Mouse (Mus musculus): ENCODE measurements around the gene Sertad1.

Gene Sertad1

DNA sequence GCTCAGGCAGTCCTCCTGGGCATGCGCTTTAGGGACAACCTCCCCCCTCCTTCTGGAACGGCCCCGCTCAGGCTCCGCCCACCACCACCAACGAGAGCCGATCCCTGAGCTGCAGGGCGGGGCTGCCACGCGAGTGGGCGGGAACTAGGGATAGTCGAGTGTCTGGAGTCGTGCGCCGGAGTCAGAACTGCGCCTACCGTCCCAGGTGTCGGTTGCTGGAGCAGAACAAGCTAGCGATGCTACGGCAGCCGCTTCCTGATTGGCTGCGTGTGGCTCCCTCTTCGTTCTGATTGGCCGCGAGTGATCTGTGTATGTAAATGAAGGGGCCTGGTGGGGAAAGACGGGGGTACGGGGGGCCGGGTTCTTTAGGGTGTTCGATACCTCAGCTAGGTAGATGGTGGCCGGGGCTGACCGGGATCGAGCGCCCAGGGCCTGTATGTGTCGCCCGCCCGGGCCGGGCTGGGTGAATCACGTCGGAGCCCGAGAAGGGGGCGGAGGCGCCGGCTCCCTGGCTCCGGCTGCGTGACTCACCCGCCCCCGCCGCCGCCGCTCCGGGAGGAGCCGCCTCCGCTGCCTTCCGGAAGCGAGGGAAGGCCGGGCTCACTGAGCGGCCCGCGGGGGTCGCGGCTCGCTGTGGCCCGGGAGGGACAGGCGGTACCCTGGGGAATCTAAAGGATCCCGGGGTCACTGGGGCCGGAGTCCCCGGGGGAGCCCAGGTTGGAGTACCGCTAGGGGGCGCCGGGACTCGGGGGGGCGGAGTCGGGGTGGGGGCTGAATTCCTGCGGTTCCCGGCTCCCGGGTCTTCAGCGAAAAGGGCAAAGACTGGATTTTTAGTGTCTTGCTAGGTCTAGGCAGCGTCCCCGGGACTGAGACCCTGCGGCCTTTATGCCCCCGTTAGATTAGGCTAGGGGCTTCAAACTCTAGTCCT, at the start of gene Sertad1:
TSS of gene Sertad1 (plus strand) at position 141 of the 928 bp plus-strand sequence.
- peak; percentile 100 for DNase-seq (ENCODE audit: low read depth, low spot score)
- peaks cover 4% of the 10 kb centered on the region; the same call in 1 of the 2 replicates for H3K36me3 ChIP-seq (ENCODE audit: control insufficient read depth, insufficient read depth, low read length, poor library complexity, severe bottlenecking)
- H3K27me3 ChIP-seq (ENCODE audit: control insufficient read depth, insufficient read depth, low read length, poor library complexity, severe bottlenecking) = no peaks in the 10 kb centered on the region

DNA sequence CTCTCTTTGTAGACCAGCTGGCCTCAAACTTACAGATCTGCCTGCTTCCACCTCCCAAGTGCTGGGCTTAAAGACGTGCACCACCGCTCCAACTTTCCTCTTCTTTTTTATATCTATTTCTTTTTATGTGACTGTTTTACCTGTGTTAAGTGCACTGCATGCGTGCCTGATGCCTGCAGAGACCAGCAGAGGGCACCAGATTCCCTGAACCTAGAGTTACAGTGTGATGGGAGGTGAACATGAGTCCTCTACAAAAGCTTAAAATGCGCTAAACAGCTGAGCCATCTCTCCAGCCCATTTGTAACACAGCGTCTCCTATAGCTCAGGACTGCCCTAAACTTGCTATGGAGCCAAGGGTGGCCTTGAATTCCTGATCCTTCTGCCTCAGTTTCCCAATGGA, 49.2 kb upstream of the Sertad1 start:
- Histone ChIP-seq H3K36me3 (ENCODE audit: control insufficient read depth, insufficient read depth, low read length, poor library complexity, severe bottlenecking) (no peaks in the 10 kb centered on the region), H3K27me3 (ENCODE audit: control insufficient read depth, insufficient read depth, low read length, poor library complexity, severe bottlenecking) (no peaks in the 10 kb centered on the region; the same call in 1 of the 2 replicates)
- DNase-seq (ENCODE audit: low read depth, low spot score) = peak; percentile 83

DNA sequence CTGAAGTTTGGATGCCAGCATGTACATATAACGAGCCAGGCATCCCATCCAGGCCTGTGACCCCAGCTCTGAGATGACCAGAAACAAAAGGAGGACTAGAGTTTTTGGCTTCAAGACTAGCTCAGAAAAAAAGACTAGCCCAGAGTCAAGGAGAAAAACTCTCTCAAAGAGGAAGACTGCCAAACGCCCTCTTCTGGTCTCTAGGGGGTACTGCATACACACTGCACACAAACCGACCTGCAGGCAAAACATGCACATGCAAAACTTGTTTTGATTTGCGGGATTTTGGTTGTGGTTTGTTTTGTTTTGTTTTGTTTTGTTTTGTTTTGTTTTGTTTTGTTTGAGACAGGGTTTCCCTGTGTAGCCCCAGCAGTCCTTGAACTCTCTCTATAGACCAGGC, 46.7 kb upstream of the Sertad1 start:
- peak; percentile 29 for DNase-seq (ENCODE audit: low read depth, low spot score)
- no peaks in the 10 kb centered on the region; the same call in 1 of the 2 replicates for H3K27me3 ChIP-seq (ENCODE audit: control insufficient read depth, insufficient read depth, low read length, poor library complexity, severe bottlenecking)
- no peaks in the 10 kb centered on the region for H3K36me3 ChIP-seq (ENCODE audit: control insufficient read depth, insufficient read depth, low read length, poor library complexity, severe bottlenecking)

DNA sequence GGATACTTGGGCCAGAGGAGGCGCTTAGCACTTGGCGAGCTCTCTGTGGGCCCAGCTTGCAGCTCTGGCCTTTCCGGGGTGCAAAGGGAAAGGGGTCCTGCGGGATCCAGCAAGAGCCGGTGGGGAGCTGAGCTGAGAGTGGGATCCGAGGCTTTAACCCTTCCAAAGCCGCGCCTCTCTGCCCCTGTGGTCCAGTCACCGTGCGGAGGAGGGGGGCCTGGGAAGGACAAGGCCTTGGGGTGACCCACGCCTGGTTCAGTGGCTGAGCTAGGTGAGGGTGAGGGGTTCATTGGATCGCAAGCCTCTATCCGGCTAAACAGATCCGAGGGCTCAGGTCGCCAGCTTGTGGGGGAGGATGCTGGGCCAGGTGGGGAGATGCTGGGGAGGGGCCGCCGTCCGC, 40.7 kb upstream of the Sertad1 start:
- DNase-seq (ENCODE audit: low read depth, low spot score) = no peak
- Histone ChIP-seq H3K27me3 (ENCODE audit: control insufficient read depth, insufficient read depth, low read length, poor library complexity, severe bottlenecking) (no peaks in the 10 kb centered on the region; the same call in 1 of the 2 replicates), H3K36me3 (ENCODE audit: control insufficient read depth, insufficient read depth, low read length, poor library complexity, severe bottlenecking) (no peaks in the 10 kb centered on the region)

DNA sequence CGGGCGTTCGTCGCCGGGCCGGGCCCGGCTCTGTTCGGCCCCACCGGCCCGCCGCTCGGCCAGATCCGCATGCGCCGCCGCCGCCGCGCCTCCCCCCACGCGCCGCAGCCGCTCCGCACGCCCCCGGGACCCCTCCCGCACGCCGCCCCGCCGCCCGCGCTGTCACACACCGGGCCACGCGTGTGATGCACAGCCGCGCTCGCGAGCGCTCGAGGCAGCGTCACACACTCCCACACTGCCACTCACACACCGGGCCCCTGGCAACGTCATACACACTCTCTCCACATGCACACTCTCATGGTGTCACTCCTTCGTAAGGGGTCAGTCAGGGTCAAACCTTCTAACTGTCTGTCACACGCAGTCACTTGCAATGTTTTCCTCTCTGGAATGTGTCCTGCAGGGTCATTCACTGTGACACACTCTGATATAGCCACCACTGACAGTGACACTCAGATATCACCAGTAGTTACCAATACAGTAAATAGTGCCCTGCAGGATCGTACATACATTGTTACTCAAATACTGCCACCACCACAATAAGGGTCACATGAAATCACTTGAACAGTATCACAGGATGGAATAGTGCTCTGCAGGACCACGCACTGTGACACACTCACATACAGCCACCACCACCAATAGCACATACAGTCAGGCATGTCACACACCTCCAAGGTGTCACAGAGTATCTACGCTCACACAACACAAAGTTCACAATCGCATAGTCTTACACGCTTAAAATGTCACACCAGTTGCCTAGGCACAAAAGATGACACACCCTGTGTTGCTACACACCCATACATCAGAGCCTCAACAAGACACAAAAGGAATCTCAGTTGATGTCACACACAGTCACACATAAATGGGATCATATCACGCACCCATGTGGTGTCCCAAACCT, 39.9 kb upstream of the Sertad1 start:
- no peaks in the 10 kb centered on the region for H3K27me3 ChIP-seq (ENCODE audit: control insufficient read depth, insufficient read depth, low read length, poor library complexity, severe bottlenecking)
- peak; percentile 61 for DNase-seq (ENCODE audit: low read depth, low spot score)
- no peaks in the 10 kb centered on the region for H3K36me3 ChIP-seq (ENCODE audit: control insufficient read depth, insufficient read depth, low read length, poor library complexity, severe bottlenecking)

DNA sequence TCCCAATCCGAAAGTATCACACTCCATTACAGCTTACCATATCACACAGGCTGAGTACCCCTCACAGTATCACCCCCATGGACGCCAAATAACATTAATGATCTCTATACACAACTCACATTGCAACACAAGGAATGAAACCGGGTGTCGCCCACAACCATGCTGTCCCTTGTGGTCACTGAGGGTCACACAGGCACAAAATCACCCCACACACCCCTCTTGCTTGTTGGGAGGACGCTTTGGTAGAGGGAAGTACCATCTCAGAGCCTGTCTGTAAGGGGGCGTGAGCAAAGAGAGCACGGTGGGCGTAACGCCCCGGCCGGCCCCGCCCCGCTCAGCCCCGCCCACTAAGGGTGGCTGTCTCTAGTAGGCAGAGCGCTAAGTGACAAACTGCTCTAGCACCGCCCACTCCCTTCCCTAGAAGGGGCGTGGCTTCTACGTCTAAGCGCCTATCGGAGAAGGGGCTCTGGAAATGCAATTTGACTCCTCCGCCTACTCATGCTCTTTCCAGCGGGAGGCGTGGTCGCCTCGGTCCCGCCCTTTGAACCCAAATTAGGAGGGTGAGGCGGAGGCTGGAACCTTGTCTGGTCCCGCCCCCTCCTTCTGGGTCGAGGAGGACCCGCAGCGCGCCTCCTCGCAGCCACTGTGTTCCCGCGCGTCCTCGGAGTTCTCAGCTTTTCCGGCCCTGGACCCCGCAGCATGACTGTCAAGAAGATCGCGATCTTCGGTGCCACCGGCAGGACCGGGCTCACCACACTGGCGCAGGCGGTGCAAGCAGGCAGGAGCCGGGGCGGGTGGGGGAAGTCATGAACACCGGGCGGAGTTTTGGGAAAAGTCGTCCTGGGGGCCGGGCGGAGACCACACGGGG, 39.1 kb upstream of the Sertad1 start, which contains the start of the genes Sptbn4 and Blvrb:
TSS of gene Sptbn4 (minus strand) at position 268 of the 868 bp plus-strand sequence.
TSS of gene Blvrb (plus strand) at position 560 of the 868 bp plus-strand sequence.
- peak; percentile 100 for DNase-seq (ENCODE audit: low read depth, low spot score)
- Histone ChIP-seq H3K36me3 (ENCODE audit: control insufficient read depth, insufficient read depth, low read length, poor library complexity, severe bottlenecking) (no peaks in the 10 kb centered on the region), H3K27me3 (ENCODE audit: control insufficient read depth, insufficient read depth, low read length, poor library complexity, severe bottlenecking) (no peaks in the 10 kb centered on the region)

DNA sequence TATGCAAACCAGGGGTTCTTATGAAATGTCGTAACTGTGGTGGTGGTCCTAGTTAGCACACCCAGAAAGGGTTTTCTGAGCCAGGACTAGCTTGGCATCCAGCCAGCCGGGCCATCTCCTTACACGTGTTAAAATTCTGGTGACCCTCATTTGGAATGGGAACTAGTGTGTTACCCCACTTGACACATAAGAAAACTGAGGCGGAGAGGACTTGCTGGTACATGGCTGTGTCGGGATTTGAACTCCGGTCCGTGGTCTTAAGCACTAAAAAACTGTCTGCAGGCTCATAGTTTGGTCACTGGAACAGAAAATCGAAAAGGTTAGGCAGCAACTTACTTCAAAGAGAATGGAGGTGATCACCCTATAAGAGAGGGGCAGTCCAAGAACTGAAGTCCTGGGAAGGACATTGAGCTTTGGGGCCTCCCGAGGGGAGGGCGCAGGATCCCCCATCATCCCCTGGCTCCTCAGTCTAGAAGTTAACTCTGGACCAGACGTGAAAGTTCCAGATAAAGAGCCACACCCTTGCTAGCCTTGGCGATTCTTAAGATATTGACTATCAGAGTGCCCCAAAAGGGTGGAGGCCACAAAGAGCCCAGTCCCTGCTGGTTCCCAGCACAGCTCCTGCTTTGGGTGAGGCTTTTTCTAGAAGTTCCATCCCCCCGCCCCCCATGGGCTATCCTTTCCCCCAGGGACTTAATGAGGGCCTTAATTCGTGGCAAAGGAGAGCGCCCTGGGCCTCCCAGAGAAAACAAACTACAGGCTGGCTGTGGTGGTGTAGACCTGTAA, 38.1 kb upstream of the Sertad1 start:
- DNase-seq (ENCODE audit: low read depth, low spot score) = no peak
- no peaks in the 10 kb centered on the region for H3K27me3 ChIP-seq (ENCODE audit: control insufficient read depth, insufficient read depth, low read length, poor library complexity, severe bottlenecking)

DNA sequence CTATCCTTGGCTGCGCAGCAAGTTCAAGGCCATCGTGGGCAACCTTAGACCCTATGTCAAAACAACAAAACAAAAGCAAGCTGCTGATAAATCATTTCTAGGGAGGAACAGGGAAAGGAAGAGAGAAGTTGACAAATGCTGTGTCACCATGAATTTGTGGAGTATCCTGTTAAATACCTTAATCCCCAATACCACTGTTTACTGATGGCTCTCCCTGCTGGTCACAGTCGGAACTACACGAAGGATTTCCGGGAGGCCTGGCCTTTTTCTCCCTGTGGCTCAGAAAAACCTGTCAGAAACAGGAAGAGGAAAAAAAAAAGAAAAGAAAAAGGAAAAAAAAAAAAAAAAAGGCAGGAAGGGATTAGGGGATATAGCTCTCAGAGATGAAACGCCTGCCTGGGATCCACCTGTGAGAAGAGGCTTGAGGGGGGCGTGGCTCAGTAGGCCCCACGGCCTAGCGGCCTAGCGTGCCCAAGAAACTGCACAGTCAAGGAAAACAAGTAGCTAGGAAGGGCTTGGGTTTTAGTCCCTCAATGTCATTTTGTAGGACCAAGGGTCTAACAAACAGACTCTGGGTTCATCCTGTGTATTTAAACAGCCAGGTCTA, 37.4 kb upstream of the Sertad1 start:
- peak; percentile 54 for DNase-seq (ENCODE audit: low read depth, low spot score)
- Histone ChIP-seq H3K27me3 (ENCODE audit: control insufficient read depth, insufficient read depth, low read length, poor library complexity, severe bottlenecking) (no peaks in the 10 kb centered on the region), H3K36me3 (ENCODE audit: control insufficient read depth, insufficient read depth, low read length, poor library complexity, severe bottlenecking) (no peaks in the 10 kb centered on the region)

More for the DNA sequence above, 38.1 kb upstream of the Sertad1 start:
- no peaks in the 10 kb centered on the region for H3K36me3 ChIP-seq (ENCODE audit: control insufficient read depth, insufficient read depth, low read length, poor library complexity, severe bottlenecking)

DNA sequence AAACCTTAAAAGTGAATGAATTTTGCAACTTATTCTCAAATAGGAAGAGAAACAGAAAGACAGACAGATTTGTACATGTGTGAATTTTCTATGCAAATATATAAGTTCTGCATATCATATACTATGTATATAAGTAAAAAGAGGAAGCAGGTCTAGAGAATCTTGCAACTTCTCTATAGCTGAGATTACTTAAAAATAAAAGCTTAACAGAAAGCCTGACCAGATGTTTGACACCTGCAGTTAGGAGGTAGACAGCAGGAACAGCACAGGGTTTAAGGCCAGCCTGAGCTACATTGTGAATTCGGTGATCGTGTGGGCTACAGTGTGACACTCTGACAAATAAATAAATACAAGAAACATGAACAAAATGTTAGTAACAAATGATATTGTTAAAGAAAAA, 35.4 kb upstream of the Sertad1 start:
- no peaks in the 10 kb centered on the region for H3K36me3 ChIP-seq (ENCODE audit: control insufficient read depth, insufficient read depth, low read length, poor library complexity, severe bottlenecking)
- peak; percentile 76 for DNase-seq (ENCODE audit: low read depth, low spot score)
- H3K27me3 ChIP-seq (ENCODE audit: control insufficient read depth, insufficient read depth, low read length, poor library complexity, severe bottlenecking) = no peaks in the 10 kb centered on the region

DNA sequence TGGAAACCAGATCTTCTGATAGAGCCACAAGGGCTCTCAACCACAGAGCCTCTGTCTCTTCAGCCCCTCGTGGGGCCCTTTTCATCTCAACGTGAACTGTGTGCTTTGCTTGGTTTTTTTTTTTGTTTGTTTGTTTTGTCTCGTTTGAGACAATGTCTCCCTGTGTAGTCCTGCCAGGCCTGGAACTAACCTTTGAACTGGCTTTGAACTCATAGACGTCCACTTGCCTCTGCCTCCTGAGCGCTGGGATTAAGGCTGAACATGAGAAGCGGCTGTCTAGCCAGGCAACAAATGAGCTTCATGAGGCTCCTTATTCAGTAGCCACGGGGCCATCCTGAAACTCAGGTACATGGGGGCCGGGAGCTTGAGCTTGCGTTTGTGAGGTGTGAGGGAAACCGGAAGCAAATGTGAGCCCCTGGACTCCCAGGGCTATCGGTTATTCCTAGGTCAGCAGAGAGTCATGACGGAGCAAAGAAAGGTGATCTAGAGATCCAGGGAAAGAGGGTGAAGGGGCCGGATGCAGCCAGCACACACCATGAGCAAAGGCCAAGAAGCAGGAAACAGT, 34.4 kb upstream of the Sertad1 start:
- Histone ChIP-seq H3K36me3 (ENCODE audit: control insufficient read depth, insufficient read depth, low read length, poor library complexity, severe bottlenecking) (no peaks in the 10 kb centered on the region), H3K27me3 (ENCODE audit: control insufficient read depth, insufficient read depth, low read length, poor library complexity, severe bottlenecking) (no peaks in the 10 kb centered on the region)
- no peak for DNase-seq (ENCODE audit: low read depth, low spot score)

DNA sequence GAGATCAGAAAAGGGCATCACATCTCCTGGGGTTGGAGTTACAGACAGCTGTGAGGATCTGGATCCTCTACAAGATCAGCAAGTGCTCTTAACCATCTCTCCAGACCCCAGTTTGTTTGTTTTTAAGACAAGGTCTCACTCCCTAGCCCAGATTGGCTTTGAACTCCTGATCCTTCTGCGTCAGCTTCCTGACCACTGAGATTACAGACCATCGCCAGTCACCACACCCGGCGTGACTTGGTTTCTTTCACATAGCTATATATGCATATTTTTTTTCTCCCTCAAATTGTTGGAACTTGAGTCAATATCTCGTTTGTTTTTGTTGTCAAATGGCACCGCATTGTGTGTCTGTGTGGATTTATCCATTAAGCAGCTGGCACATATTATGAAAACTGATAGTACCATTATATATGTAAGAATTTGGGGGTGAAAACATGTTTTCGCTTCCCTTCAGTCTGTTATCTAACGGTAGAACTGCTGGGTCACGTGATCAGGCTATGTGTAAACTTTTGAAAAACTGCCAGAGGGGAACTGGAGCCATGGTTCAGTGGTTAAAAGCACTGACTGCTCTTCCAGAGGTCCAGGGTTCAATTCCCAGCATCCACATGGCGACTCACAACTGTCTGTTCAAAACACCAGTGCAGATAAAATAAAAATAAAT, 32.1 kb upstream of the Sertad1 start:
- Histone ChIP-seq H3K27me3 (ENCODE audit: control insufficient read depth, insufficient read depth, low read length, poor library complexity, severe bottlenecking) (no peaks in the 10 kb centered on the region), H3K36me3 (ENCODE audit: control insufficient read depth, insufficient read depth, low read length, poor library complexity, severe bottlenecking) (peaks cover 4% of the 10 kb centered on the region; the same call in 1 of the 2 replicates)
- DNase-seq (ENCODE audit: low read depth, low spot score) = peak; percentile 77

DNA sequence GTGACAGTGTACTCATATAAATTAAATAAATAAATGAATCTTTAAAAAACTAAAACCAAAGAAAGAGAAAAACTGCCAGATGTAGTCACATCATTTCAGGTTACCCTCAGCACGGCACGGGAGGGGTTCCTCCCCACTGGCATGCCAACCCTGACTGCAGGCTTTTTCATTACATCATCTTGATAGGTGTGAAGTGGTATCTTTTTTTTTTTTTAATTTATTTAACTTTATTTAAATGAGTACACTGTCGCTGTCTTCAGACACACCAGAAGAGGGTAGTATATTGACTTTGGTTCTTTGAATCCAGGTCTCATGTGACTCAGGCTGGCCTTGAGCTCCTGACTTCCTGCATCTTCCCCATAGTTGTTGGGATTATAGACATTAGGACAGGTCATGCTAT, 31.4 kb upstream of the Sertad1 start:
- H3K36me3 ChIP-seq (ENCODE audit: control insufficient read depth, insufficient read depth, low read length, poor library complexity, severe bottlenecking) = peaks cover 4% of the 10 kb centered on the region; the same call in 1 of the 2 replicates
- H3K27me3 ChIP-seq (ENCODE audit: control insufficient read depth, insufficient read depth, low read length, poor library complexity, severe bottlenecking) = no peaks in the 10 kb centered on the region
- DNase-seq (ENCODE audit: low read depth, low spot score) = no peak

All from splenic B cell, adult 2 months (primary cell).